Mouse (Mus musculus) testis, adult 2 months (tissue): ENCODE data around the gene Ncor2.

Experiments
- CTCF ChIP-seq: fragments of 200-500 bp; IDR thresholded peaks from 2 replicates; pipeline ENCODE4 v1.5.1; 2012; ENCODE audit warnings: low read depth, mild to moderate bottlenecking, inconsistent platforms, low read length, moderate library complexity; ENCODE audit not compliant: control insufficient read depth, insufficient read depth, insufficient replicate concordance
- POLR2A ChIP-seq: fragments of 200-500 bp; IDR thresholded peaks from 2 replicates; pipeline ENCODE4 v1.6.1; 2012; ENCODE audit warnings: low read depth, mild to moderate bottlenecking, inconsistent platforms, low read length, moderate library complexity; ENCODE audit not compliant: control insufficient read depth

DNA sequence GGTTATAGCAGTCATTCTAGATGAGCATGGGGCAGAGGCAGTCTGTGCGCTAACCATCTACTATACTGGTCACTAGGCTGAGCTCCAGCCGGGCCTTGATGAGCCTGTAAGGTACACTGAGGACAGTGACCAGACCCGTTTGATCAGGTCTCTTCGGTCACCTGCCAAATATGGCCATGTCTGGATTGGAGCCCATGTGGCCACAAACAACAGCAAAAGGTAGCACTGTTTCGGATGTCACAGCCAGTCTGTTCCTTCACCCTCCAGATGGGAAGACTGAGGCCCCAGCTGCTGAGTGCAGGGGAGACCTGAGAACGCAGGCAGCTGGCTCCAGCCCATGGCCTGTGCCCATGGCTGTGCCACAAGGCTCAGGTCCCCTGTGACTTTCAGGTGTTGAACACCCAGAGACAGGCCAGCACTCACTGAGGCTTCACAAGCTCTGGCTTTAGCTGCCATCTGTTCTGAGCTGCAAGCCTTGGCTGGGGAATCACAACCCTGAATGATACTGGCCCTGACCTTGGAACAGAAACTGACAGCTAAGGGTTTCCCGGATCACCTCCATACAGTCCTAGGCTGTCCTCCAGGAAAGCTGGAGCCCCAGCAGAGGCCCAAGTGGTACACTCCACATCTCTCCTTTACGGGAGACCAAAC lies 139.5 kb downstream of the Ncor2 start:
- no peak for TF ChIP-seq CTCF
- TF ChIP-seq POLR2A = no peak
